Mouse (Mus musculus) embryonic facial prominence, embryonic 15.5 days (tissue): ENCODE data around the gene Cebpa. TPM values are rescaled to one million over a fixed set of nuclear protein-coding genes. Genes with fewer than 3 reads are reported as not detected.

Source experiments
- ATAC-seq: fragments of 200-750 bp; cut with Nextera tagmentation; 2 replicates; pipeline ENCODE4 v1.8.0; 2017; ENCODE audit warnings: low read depth, moderate TSS enrichment; ENCODE audit not compliant: insufficient number of reproducible peaks, low FRiP score, low TSS enrichment
- H3K27ac ChIP-seq: fragments of 300-500 bp; sonication (generic); replicated peaks from 2 replicates; pipeline ENCODE4 v1.5.1; 2015; ENCODE audit warnings: mild to moderate bottlenecking, inconsistent platforms
- H3K27me3 ChIP-seq: fragments of 300-500 bp; sonication (generic); 2 replicates; pipeline ENCODE4 v1.6.1; 2015; ENCODE audit warnings: inconsistent platforms
- H3K36me3 ChIP-seq: fragments of 300-500 bp; sonication (generic); 2 replicates; pipeline ENCODE4 v1.6.1; 2015; ENCODE audit warnings: mild to moderate bottlenecking, inconsistent platforms
- H3K4me1 ChIP-seq: fragments of 300-500 bp; sonication (generic); 2 replicates; pipeline ENCODE4 v1.6.1; 2015; ENCODE audit warnings: inconsistent platforms
- H3K4me2 ChIP-seq: fragments of 300-500 bp; sonication (generic); replicated peaks from 2 replicates; pipeline ENCODE4 v1.6.1; 2015; ENCODE audit warnings: mild to moderate bottlenecking, inconsistent platforms
- H3K4me3 ChIP-seq: fragments of 300-500 bp; sonication (generic); replicated peaks from 2 replicates; pipeline ENCODE4 v1.5.1; 2015; ENCODE audit warnings: mild to moderate bottlenecking, inconsistent platforms
- H3K9ac ChIP-seq: fragments of 300-500 bp; sonication (generic); 2 replicates; pipeline ENCODE4 v1.6.1; 2015; ENCODE audit warnings: inconsistent platforms
- H3K9me3 ChIP-seq: fragments of 300-500 bp; sonication (generic); replicated peaks from 2 replicates; pipeline ENCODE4 v1.6.1; 2016; ENCODE audit warnings: inconsistent platforms
- WGBS: fragments of 180-500 bp; shearing (Covaris S2); methylation state at CpG from one replicate; pipeline ENCODE4 v1.1.7; 2015; 5-methylcytosine and 5-hydroxymethylcytosine counted together
- polyA plus RNA-seq: library from polyadenylated mRNA; unstranded; fragments of >200 nt; fragmentation: Nextera tagmentation; extraction: Ambion mirVana; gene quantifications from 2 replicates; pipeline ENCODE4 v1.2.1, GENCODE M21; 2015

Cebpa gene
- polyA plus RNA-seq: 16.6 and 18.7 TPM in 2 replicates

DNA sequence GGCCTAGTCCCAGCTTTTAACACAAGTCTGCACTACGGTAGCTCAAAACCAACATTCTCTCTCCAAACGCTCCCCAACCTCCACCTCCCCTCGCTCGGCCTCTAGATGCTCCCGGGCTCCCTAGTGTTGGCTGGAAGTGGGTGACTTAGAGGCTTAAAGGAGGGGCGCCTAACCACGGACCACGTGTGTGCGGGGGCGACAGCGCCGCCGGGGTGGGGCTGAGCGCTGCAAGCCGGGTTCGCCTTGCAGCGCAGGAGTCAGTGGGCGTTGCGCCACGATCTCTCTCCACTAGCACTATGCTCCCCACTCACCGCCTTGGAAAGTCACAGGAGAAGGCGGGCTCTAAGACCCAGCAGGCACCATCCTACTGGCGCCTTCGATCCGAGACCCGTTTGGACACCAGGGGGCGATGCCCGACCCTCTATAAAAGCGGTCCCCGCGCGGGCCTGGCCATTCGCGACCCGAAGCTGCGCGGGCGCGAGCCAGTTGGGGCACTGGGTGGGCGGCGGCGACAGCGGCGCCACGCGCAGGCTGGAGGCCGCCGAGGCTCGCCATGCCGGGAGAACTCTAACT, at the start of gene Cebpa:
TSS of gene Cebpa (plus strand) at position 453 of the 573 bp plus-strand sequence.
- Histone ChIP-seq H3K27ac (peak within 1 kb of the TSS; percentile 90), H3K4me3 (peak within 1 kb of the TSS; percentile 58), H3K4me2 (peak within 1 kb of the TSS; percentile 96), H3K27me3 (peaks cover 43% of the 10 kb centered on the region), H3K9ac (peak within 1 kb of the TSS; percentile 64), H3K9me3 (no peaks in the 10 kb centered on the region), H3K36me3 (no peaks in the 10 kb centered on the region), H3K4me1 (peaks cover 47% of the 10 kb centered on the region)
- ATAC-seq: peak; percentile 93
- WGBS: under 1% methylated on average over 49 of the region's 50 CpGs

DNA sequence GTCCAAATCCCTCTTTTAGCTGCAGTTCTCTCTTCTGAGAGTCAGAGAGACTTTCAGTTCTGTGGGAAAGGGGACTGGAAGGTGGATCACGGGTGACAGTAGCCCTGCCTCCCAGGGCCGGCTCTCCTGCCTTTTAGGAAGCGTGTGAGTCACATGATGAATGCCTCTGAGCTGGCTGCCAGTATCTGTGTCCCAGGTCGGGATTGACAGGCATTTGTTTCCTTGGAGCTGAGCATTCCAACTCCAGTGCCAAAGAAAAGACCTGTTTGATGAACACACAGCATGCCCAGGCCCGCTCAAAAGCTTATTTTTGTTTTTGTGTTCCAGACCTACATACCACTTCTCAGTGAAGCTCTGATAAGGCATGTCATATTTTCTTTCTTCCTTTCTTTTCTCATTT, 42.4 kb upstream of the Cebpa start:
- no peaks in the 10 kb centered on the region for H3K36me3 ChIP-seq
- no peak overlapping the region for H3K4me3 ChIP-seq
- no peak for ATAC-seq
- WGBS: 39% methylated on average over 5 of the region's 5 CpGs
- H3K9me3 ChIP-seq: no peaks in the 10 kb centered on the region
- H3K27ac ChIP-seq: peak overlapping the region; percentile 68
- H3K27me3 ChIP-seq: no peaks in the 10 kb centered on the region
- H3K4me2 ChIP-seq: no peak overlapping the region
- H3K9ac ChIP-seq: no peak overlapping the region
- H3K4me1 ChIP-seq: peaks cover 14% of the 10 kb centered on the region

DNA sequence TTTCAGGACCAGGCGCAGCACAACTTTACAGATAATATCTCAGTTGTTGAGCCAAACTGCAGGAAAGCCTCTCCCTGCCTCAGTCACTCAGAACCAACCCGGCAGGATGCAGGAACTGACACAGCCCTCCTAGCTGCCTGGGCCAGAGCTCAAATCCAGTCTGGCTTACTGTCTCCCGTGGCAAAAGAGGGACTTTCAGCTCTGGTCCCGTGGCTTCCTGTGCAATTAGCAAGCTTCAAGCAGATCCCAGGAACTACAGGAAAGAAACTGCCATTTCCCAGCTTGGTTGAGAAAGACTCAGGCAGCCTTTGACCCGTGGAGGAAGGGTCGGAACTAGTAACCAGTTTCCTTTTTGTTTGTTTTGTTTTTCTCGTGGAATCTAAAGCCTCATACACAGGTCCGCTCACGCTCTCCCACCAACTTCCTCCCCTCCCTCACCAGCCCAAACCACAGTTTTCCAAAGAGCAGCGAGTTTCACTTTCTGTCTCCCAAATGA, 38.2 kb upstream of the Cebpa start:
- no peaks in the 10 kb centered on the region for H3K27me3 ChIP-seq
- H3K4me2 ChIP-seq: peak overlapping the region; percentile 22
- 15% methylated on average over 10 of the region's 10 CpGs for WGBS
- 0 out of 2 replicates have a peak overlapping the region, but pooled peaks have one; percentile 0 for H3K4me3 ChIP-seq
- no peak overlapping the region for H3K9ac ChIP-seq
- no peaks in the 10 kb centered on the region for H3K9me3 ChIP-seq
- no peak for ATAC-seq
- H3K4me1 ChIP-seq: peaks cover 27% of the 10 kb centered on the region
- H3K27ac ChIP-seq: peak overlapping the region; percentile 79
- no peaks in the 10 kb centered on the region for H3K36me3 ChIP-seq

DNA sequence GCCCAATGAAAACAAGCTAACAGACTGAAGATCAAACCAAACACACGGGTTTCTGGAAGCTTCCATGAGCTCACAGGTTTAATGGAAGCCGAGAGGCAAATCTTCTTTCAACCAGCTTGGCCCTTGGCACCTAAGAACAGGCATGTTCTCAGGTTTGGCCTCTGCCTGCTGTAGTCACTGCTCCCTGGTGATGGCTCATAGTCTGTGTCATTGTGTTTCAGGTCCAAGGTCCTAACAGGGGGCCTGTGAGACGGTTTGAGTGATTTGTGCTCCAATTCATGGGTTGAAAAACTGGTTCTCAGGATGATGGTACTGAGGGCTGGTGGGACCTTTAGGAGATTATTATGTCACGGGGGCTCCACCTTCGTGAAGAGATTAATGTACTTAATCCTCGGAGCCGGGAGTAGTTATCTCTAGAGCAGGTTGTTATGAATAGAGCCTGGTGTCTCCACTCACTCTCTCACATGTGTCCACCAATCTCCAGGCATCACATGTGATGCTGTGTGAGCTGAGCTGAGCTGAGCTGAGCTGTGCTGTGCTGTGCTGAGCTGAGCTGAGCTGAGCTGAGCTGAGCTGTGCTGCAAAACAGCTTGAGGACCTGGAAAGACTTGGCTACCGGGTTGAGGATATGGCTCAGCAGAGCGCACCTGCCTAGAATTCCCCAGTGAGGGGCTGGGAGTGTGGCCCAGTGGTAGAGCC, 37.5 kb upstream of the Cebpa start:
- Histone ChIP-seq H3K9me3 (no peaks in the 10 kb centered on the region), H3K27ac (peak overlapping the region; percentile 79), H3K36me3 (no peaks in the 10 kb centered on the region), H3K27me3 (no peaks in the 10 kb centered on the region), H3K4me1 (peaks cover 32% of the 10 kb centered on the region), H3K4me2 (peak overlapping the region; percentile 22), H3K9ac (no peak overlapping the region), H3K4me3 (0 out of 2 replicates have a peak overlapping the region, but pooled peaks have one; percentile 0)
- 66% methylated on average over 9 of the region's 9 CpGs for WGBS
- no peak for ATAC-seq

DNA sequence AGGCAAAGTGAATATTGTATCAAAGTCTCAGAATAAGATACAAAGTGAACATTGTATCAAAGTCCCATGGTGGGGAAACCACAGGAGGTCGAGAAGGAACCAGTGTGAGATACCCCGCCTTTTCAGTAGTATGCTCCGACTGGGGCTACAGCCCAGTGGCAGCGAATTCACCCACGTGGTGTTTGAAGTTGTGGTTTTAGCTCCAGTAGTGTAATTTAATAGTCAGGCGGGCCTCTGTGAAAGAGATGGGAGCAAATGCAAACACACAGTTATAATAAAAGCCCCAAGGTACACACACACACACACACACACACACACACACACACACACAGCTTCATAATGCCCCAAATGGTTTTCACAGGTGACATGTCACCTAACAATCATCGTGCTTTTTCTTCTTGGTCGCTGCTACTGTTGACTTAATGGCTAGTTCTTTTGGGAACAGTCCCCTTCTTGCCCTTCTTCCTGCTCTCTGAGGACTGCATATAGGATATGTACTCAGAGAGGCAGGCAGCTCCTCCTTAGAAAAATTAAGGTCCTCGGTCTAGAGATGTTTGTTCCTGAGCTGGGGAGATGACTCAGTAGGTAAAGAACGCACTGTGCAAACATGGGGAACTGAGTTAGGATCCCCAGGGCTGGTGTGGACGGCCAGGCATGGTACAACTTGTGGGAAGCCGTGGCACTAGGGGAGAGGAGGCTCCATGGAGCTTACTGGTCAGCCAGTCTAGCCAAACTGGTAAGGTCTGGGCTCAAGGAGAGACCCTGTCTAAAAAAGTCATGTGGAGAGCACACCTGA, 34.3 kb upstream of the Cebpa start:
- H3K4me2 ChIP-seq: no peak overlapping the region
- no peak overlapping the region for H3K9ac ChIP-seq
- H3K9me3 ChIP-seq: no peaks in the 10 kb centered on the region
- no peak for ATAC-seq
- no peaks in the 10 kb centered on the region for H3K27me3 ChIP-seq
- no peak overlapping the region for H3K4me3 ChIP-seq
- H3K4me1 ChIP-seq: peaks cover 34% of the 10 kb centered on the region
- no peak overlapping the region for H3K27ac ChIP-seq
- H3K36me3 ChIP-seq: no peaks in the 10 kb centered on the region
- WGBS: 54% methylated on average over 12 of the region's 12 CpGs

DNA sequence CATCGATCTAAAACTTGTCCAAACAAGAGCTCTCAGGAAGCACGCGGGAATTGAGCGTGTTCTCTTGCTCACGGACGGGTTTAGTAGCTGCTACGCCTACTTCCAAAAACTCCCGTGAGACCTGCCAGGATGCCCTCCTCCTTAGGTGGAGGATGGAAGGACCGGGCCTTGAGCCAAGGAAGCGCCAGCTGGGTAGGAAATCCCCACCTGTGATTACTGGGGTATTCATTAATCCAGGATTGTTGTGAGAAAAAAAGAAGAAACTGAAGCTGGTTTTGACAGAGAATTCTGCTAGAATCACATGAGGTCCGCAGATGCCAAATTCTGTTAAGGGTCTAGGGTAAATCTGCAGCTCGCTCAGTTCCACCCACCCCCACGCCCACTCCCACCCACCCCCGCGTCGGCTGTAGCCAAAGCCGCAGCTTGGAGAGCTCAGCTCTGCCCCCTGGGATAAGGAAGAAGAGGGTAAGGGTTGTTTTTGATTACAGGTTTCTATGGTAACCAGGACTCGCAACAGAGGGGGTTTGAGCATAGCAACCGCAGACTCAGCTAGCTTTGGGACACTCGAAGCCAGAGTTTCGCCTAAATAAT, 32.7 kb upstream of the Cebpa start:
- Histone ChIP-seq H3K9me3 (no peaks in the 10 kb centered on the region), H3K9ac (no peak overlapping the region), H3K27me3 (no peaks in the 10 kb centered on the region), H3K4me2 (peak overlapping the region; percentile 61), H3K27ac (peak overlapping the region; percentile 83), H3K4me1 (peaks cover 25% of the 10 kb centered on the region), H3K36me3 (no peaks in the 10 kb centered on the region), H3K4me3 (peak overlapping the region; percentile 29)
- peak; percentile 88 for ATAC-seq
- WGBS: under 1% methylated on average over 21 of the region's 21 CpGs

DNA sequence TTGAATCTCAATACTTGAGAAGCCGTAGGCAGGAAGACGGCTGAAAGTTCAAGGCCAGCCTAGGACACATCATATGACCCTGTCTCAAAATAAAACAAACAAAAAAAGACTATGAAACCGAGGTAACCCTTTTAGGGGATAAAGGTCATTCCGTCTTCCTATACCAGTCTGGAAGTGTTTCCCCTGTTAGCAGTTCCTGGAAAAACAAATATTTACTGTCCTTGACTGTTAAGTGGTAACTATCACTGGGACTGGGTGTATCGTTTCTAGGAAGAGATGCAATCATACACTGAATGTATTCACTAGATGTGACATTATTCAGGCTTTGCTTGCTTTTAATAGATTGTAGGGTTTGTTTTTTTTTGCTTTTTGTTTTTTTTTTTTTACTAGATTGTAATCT, 28.5 kb upstream of the Cebpa start:
- no peak for ATAC-seq
- Histone ChIP-seq H3K9me3 (no peaks in the 10 kb centered on the region), H3K36me3 (no peaks in the 10 kb centered on the region), H3K4me3 (no peak overlapping the region), H3K9ac (no peak overlapping the region), H3K4me2 (no peak overlapping the region), H3K27ac (no peak overlapping the region), H3K4me1 (peaks cover 21% of the 10 kb centered on the region), H3K27me3 (no peaks in the 10 kb centered on the region)
- 76% methylated on average over 5 of the region's 5 CpGs for WGBS

DNA sequence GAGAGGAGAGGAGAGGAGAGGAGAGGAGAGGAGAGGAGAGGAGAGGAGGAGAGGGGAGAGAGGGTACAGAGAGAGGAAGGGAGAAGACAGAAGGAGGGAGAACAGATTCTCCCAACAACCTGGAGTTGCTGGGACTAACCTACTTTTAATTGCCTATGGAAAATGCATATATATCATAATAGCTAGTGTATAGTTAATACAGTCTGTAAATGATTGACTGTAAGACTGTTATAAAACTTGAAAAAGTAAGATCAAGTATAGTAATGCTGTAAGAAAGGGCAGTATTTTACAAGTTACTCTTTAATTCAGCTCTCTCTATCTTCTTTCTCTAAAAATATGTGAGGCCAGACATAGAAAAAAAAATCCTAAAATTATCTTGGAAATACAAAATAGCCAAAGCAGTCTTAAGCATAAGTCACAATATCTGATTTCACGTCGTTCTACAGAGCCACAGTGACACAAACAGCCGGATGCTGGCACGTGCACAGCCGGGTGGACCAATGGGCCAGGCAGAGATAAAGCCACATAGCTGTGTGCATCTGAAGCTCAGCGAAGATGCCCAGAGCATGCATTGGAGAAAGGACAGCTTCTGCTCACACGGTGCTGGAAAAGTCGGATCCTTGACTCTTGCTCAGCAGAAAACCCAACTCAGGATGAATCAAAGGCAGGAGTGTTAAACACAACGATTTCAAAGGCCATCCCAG, 24.0 kb upstream of the Cebpa start:
- Histone ChIP-seq H3K27ac (no peak overlapping the region), H3K9ac (no peak overlapping the region), H3K9me3 (no peaks in the 10 kb centered on the region), H3K36me3 (no peaks in the 10 kb centered on the region), H3K4me3 (no peak overlapping the region), H3K4me2 (no peak overlapping the region), H3K27me3 (no peaks in the 10 kb centered on the region), H3K4me1 (peaks cover 8% of the 10 kb centered on the region; the same call in 1 of the 2 replicates)
- 73% methylated on average over 9 of the region's 9 CpGs for WGBS
- ATAC-seq: no peak

DNA sequence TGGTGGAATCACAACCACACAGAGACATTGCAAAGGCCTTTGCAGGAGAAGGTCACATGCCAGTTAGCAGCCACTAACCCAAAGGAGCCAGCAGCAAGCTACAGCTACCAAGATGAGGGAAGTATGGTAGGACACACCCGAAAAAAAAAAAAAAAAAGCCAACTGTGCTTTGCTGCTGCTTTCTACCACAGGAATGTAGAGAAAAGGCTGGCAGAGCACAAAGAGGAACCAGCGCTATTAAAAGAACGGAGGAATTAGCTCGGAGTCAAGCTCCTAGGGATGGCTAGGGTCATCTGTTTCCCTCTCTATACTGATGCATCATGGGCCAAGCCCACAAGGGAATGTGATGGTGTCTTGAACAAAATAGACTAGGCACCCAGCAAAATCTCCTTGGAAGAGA, 20.3 kb upstream of the Cebpa start:
- no peak for ATAC-seq

DNA sequence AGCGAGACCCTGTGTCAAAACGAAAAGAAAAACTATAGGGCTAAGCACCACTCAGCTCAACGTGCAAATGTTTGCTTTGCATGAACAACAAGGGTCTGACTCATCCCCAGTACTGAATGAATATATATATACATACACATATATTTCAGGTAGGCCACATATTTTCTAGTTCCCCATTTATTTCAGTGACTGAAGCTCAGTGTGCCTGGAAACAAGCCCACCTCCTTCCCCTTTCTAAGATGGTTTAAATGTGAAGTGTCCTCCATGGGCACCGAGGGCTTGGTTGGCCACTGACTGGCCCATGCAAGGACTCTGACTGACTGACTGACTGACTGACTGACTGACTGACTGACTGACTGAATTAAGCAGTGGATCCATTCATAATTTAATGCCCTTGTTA, 19.6 kb upstream of the Cebpa start:
- H3K4me1 ChIP-seq: no peaks in the 10 kb centered on the region
- WGBS: 79% methylated on average over 4 of the region's 4 CpGs
- H3K27ac ChIP-seq: no peak overlapping the region
- no peaks in the 10 kb centered on the region for H3K27me3 ChIP-seq
- H3K9me3 ChIP-seq: no peaks in the 10 kb centered on the region
- H3K4me2 ChIP-seq: no peak overlapping the region
- no peaks in the 10 kb centered on the region for H3K36me3 ChIP-seq
- H3K4me3 ChIP-seq: no peak overlapping the region
- ATAC-seq: no peak
- no peak overlapping the region for H3K9ac ChIP-seq

More for the DNA sequence above, 20.3 kb upstream of the Cebpa start:
- no peaks in the 10 kb centered on the region for H3K9me3 ChIP-seq
- no peaks in the 10 kb centered on the region for H3K36me3 ChIP-seq
- H3K27ac ChIP-seq: no peak overlapping the region
- H3K4me2 ChIP-seq: no peak overlapping the region
- H3K4me1 ChIP-seq: no peaks in the 10 kb centered on the region
- H3K27me3 ChIP-seq: no peaks in the 10 kb centered on the region
- no peak overlapping the region for H3K9ac ChIP-seq
- H3K4me3 ChIP-seq: no peak overlapping the region
- 47% methylated on average over 4 of the region's 4 CpGs for WGBS
